Mouse (Mus musculus): ENCODE data around the gene Gpr137b. TPM values are rescaled to one million over a fixed set of nuclear protein-coding genes. Genes with fewer than 3 reads are reported as not detected.
A peak's percentile ranks its signal among the peaks of the same experiment; 100 is the strongest.
"Not testable (repeated sequence)": the region's sequence is repeated elsewhere in the genome, so short reads cannot be mapped to it uniquely, and the experiment has no call there.

The Gpr137b gene
- total RNA-seq (2015) (7.8 and 9.1 TPM in 2 replicates), total RNA-seq (2017) (15.2 and 16.4 TPM in 2 replicates)

- ATAC-seq (ENCODE audit: poor library complexity, severe bottlenecking) = peak; percentile 64
Measured at GRCm38 (mm10) chr13:13393228-13394095, at the start of gene Gpr137b. Gpr137b (minus strand) TSS chr13:13394014.

GRCm38 (mm10) chr13:13438112-13438953 lies 44.5 kb upstream of the Gpr137b start:
- not testable (repeated sequence) for ATAC-seq (ENCODE audit: poor library complexity, severe bottlenecking)

GRCm38 (mm10) chr13:13437460-13438015 lies 43.7 kb upstream of the Gpr137b start, which contains the start of gene Nid1:
Nid1 (plus strand) TSS chr13:13437551.
- not testable (repeated sequence) for ATAC-seq (ENCODE audit: poor library complexity, severe bottlenecking)

GRCm38 (mm10) chr13:13436161-13436560 lies 42.3 kb upstream of the Gpr137b start:
- not testable (repeated sequence) for ATAC-seq (ENCODE audit: poor library complexity, severe bottlenecking)

- ATAC-seq (ENCODE audit: poor library complexity, severe bottlenecking) = not testable (repeated sequence)
Measured at GRCm38 (mm10) chr13:13423301-13423700, 29.5 kb upstream of the Gpr137b start.

- ATAC-seq (ENCODE audit: poor library complexity, severe bottlenecking) = not testable (repeated sequence)
Measured at GRCm38 (mm10) chr13:13418859-13419258, 25.0 kb upstream of the Gpr137b start.

- ATAC-seq (ENCODE audit: poor library complexity, severe bottlenecking) = not testable (repeated sequence)
Measured at GRCm38 (mm10) chr13:13416007-13416337, 22.2 kb upstream of the Gpr137b start.

GRCm38 (mm10) chr13:13415120-13416006 lies 21.5 kb upstream of the Gpr137b start:
- ATAC-seq (ENCODE audit: poor library complexity, severe bottlenecking) = peak; percentile 77

GRCm38 (mm10) chr13:13414206-13414605 lies 20.4 kb upstream of the Gpr137b start:
- ATAC-seq (ENCODE audit: poor library complexity, severe bottlenecking) = no peak

- not testable (repeated sequence) for ATAC-seq (ENCODE audit: poor library complexity, severe bottlenecking)
Measured at GRCm38 (mm10) chr13:13405511-13405910, 11.7 kb upstream of the Gpr137b start.

GRCm38 (mm10) chr13:13404517-13405155 lies 10.8 kb upstream of the Gpr137b start:
- not testable (repeated sequence) for ATAC-seq (ENCODE audit: poor library complexity, severe bottlenecking)

GRCm38 (mm10) chr13:13403839-13404238 lies 10.0 kb upstream of the Gpr137b start:
- peak; percentile 73 for ATAC-seq (ENCODE audit: poor library complexity, severe bottlenecking)

- not testable (repeated sequence) for ATAC-seq (ENCODE audit: poor library complexity, severe bottlenecking)
Measured at GRCm38 (mm10) chr13:13403366-13403765, 9.6 kb upstream of the Gpr137b start.

- not testable (repeated sequence) for ATAC-seq (ENCODE audit: poor library complexity, severe bottlenecking)
Measured at GRCm38 (mm10) chr13:13402818-13403217, 9.0 kb upstream of the Gpr137b start.

- not testable (repeated sequence) for ATAC-seq (ENCODE audit: poor library complexity, severe bottlenecking)
Measured at GRCm38 (mm10) chr13:13400851-13401250, 7.0 kb upstream of the Gpr137b start.

GRCm38 (mm10) chr13:13394096-13394395 lies 232 bp upstream of the Gpr137b start:
- peak; percentile 36 for ATAC-seq (ENCODE audit: poor library complexity, severe bottlenecking)

GRCm38 (mm10) chr13:13378168-13378859 lies 15.5 kb downstream of the Gpr137b start:
- ATAC-seq (ENCODE audit: poor library complexity, severe bottlenecking) = peak; percentile 97

GRCm38 (mm10) chr13:13377180-13377579 lies 16.6 kb downstream of the Gpr137b start:
- no peak for ATAC-seq (ENCODE audit: poor library complexity, severe bottlenecking)

GRCm38 (mm10) chr13:13373965-13374364 lies 19.8 kb downstream of the Gpr137b start:
- ATAC-seq (ENCODE audit: poor library complexity, severe bottlenecking) = not testable (repeated sequence)
